Mouse (Mus musculus) Patski (cell line): ENCODE data around the gene Sp1. TPM values are rescaled to one million over a fixed set of nuclear protein-coding genes. Genes with fewer than 3 reads are reported as not detected.

ENCODE experiments used
- ATAC-seq: fragments of 100-300 bp; one replicate; pipeline ENCODE4 v1.8.0; 2021
- CTCF ChIA-PET: fragments of 350-600 bp; sonication (Branson Sonifier 250); formaldehyde crosslinking; loops from one replicate; lab custom pipeline; 2022; ENCODE audit warnings: inconsistent platforms; lab: Charles Lee
- POLR2A ChIA-PET: fragments of 350-600 bp; sonication (Branson Sonifier 250); formaldehyde crosslinking; loops from one replicate; lab custom pipeline; 2022; ENCODE audit warnings: antibody characterized with exemption, inconsistent platforms; lab: Charles Lee
- DNase-seq: peaks from one replicate; pipeline ENCODE4 v3.0.0-alpha.2; 2011; ENCODE audit warnings: low read depth, low spot score
- H3K27me3 ChIP-seq: fragments of 371-371 bp; one replicate; pipeline ENCODE4 v1.5.1; 2021
- CTCF ChIP-seq: fragments of 100-300 bp; IDR thresholded peaks from one replicate; pipeline ENCODE4 v1.5.1; 2021
- in situ Hi-C: fragments of 300-500 bp; cut with MboI; formaldehyde crosslinking; loops from 3 replicates; pipeline ENCODE4 v1.11.1; 2018; ENCODE audit warnings: low pct_unique_long_range_greater_than_20kb, mixed read lengths
- polyA plus RNA-seq: library from polyadenylated mRNA; unstranded; gene quantifications from one replicate; pipeline ENCODE4 v1.2.3, GENCODE M21; 2021

The Sp1 gene
- polyA plus RNA-seq, 1 experiment from 2014 or later, result 30.6 TPM

GRCm38 (mm10) chr15:102458050-102458736, 52.2 kb downstream of the Sp1 start:
- ChIA-PET CTCF (no interaction called here), POLR2A (no interaction called here)
- in situ Hi-C loops, result no loop called here
- no peak for TF ChIP-seq CTCF
- H3K27me3 ChIP-seq, result no peaks in the 10 kb centered on the region
- ATAC-seq (no peak), DNase-seq (no peak)

- H3K27me3 ChIP-seq, result no peaks in the 10 kb centered on the region
- ATAC-seq (peak; percentile 68), DNase-seq (peak; percentile 98)
- ChIA-PET CTCF (interaction anchor here (1.7 kb wide), 1 partner anchor 11 kb away, joined by 4 read pairs; the partner anchor contains the start of gene Pcbp2), POLR2A (interaction anchor here (1.0 to 1.6 kb wide), 2 partner anchors 11 to 59 kb away, joined by 3 to 7 read pairs; partner anchors contain the start of genes Pcbp2 and Tarbp2)
- in situ Hi-C loops, result no loop called here
- peak; percentile 78 for TF ChIP-seq CTCF
These were observed 53.0 kb downstream of the Sp1 start, which contains the start of gene Prr13 for GRCm38 (mm10) chr15:102458904-102459317. TSS of gene Prr13 (plus strand) at chr15:102459028.

GRCm38 (mm10) chr15:102459381-102459780, 53.4 kb downstream of the Sp1 start:
- CTCF ChIA-PET, result interaction anchor here (1.7 kb wide), 1 partner anchor 10 kb away, joined by 4 read pairs; the partner anchor contains the start of gene Pcbp2
- in situ Hi-C loops, result no loop called here
- no peak for ATAC-seq
- TF ChIP-seq CTCF, result no peak
- DNase-seq, result no peak
- no peaks in the 10 kb centered on the region for H3K27me3 ChIP-seq
- POLR2A ChIA-PET, result interaction anchor here (1.0 to 1.6 kb wide), 2 partner anchors 11 to 58 kb away, joined by 3 to 7 read pairs; partner anchors contain the start of genes Pcbp2 and Tarbp2

GRCm38 (mm10) chr15:102459847-102460246, 53.9 kb downstream of the Sp1 start:
- CTCF ChIA-PET, result interaction anchor here (1.7 kb wide), 1 partner anchor 10 kb away, joined by 4 read pairs; the partner anchor contains the start of gene Pcbp2
- ATAC-seq, result no peak
- DNase-seq, result no peak
- POLR2A ChIA-PET, result interaction anchor here (1.6 kb wide), 1 partner anchor 10 kb away, joined by 7 read pairs; the partner anchor contains the start of gene Pcbp2
- in situ Hi-C loops, result no loop called here
- H3K27me3 ChIP-seq, result no peaks in the 10 kb centered on the region
- TF ChIP-seq CTCF, result no peak

GRCm38 (mm10) chr15:102460409-102460808, 54.5 kb downstream of the Sp1 start:
- POLR2A ChIA-PET, result interaction anchor here (0.6 to 1.6 kb wide), 2 partner anchors 10 to 65 kb away, joined by 4 to 7 read pairs; partner anchors contain the start of gene Pcbp2
- CTCF ChIA-PET, result interaction anchor here (1.7 kb wide), 1 partner anchor 9 kb away, joined by 4 read pairs; the partner anchor contains the start of gene Pcbp2
- H3K27me3 ChIP-seq, result no peaks in the 10 kb centered on the region
- TF ChIP-seq CTCF, result no peak
- in situ Hi-C loops, result no loop called here
- ATAC-seq (no peak), DNase-seq (no peak)

- ATAC-seq (no peak), DNase-seq (no peak)
- ChIA-PET CTCF (no interaction called here), POLR2A (interaction anchor here (0.6 kb wide), 1 partner anchor 65 kb away, joined by 4 read pairs; no protein-coding TSS in a partner anchor)
- in situ Hi-C loops, result no loop called here
- no peaks in the 10 kb centered on the region for H3K27me3 ChIP-seq
- TF ChIP-seq CTCF, result no peak
These were observed 55.0 kb downstream of the Sp1 start for GRCm38 (mm10) chr15:102460971-102461370.

GRCm38 (mm10) chr15:102461430-102462075, 55.6 kb downstream of the Sp1 start:
- no peak for TF ChIP-seq CTCF
- no peaks in the 10 kb centered on the region for H3K27me3 ChIP-seq
- CTCF ChIA-PET, result no interaction called here
- DNase-seq (no peak), ATAC-seq (no peak)
- POLR2A ChIA-PET, result interaction anchor here (1.0 kb wide), 1 partner anchor 57 kb away, joined by 3 read pairs; no protein-coding TSS in a partner anchor
- in situ Hi-C loops, result no loop called here

GRCm38 (mm10) chr15:102463666-102464065, 57.7 kb downstream of the Sp1 start:
- no peak for ATAC-seq
- in situ Hi-C loops, result no loop called here
- POLR2A ChIA-PET, result no interaction called here
- CTCF ChIA-PET, result interaction anchor here (3.3 kb wide), 1 partner anchor 61 kb away, joined by 12 read pairs; the partner anchor contains the start of gene Npff
- DNase-seq, result no peak
- peak; percentile 35 for TF ChIP-seq CTCF
- H3K27me3 ChIP-seq, result no peaks in the 10 kb centered on the region

- peak; percentile 43 for TF ChIP-seq CTCF
- ChIA-PET POLR2A (interaction anchor here (0.6 kb wide), 1 partner anchor 17 kb away, joined by 4 read pairs; no protein-coding TSS in a partner anchor), CTCF (interaction anchor here (2.2 kb wide), 1 partner anchor 9 kb away, joined by 4 read pairs; the partner anchor contains the start of gene Prr13)
- ATAC-seq (no peak), DNase-seq (no peak)
- no peaks in the 10 kb centered on the region for H3K27me3 ChIP-seq
- in situ Hi-C loops, result no loop called here
These were observed 62.9 kb downstream of the Sp1 start for GRCm38 (mm10) chr15:102468675-102469370.

GRCm38 (mm10) chr15:102470183-102470604, 64.3 kb downstream of the Sp1 start, which contains the start of gene Pcbp2:
TSS of gene Pcbp2 (plus strand) at chr15:102470539.
- peak; percentile 89 for ATAC-seq
- TF ChIP-seq CTCF, result peak; percentile 99
- CTCF ChIA-PET, result interaction anchor here (1.1 to 2.2 kb wide), 3 partner anchors 11 to 55 kb away, joined by 3 to 9 read pairs (median 4); partner anchors contain the start of genes Npff and Prr13
- peak; percentile 85 for DNase-seq
- in situ Hi-C loops, result no loop called here
- no peaks in the 10 kb centered on the region for H3K27me3 ChIP-seq
- POLR2A ChIA-PET, result interaction anchor here (1.2 kb wide), 1 partner anchor 10 kb away, joined by 7 read pairs; no protein-coding TSS in a partner anchor
